Mouse (Mus musculus): ENCODE data around the gene 4930432M17Rik.

DNA sequence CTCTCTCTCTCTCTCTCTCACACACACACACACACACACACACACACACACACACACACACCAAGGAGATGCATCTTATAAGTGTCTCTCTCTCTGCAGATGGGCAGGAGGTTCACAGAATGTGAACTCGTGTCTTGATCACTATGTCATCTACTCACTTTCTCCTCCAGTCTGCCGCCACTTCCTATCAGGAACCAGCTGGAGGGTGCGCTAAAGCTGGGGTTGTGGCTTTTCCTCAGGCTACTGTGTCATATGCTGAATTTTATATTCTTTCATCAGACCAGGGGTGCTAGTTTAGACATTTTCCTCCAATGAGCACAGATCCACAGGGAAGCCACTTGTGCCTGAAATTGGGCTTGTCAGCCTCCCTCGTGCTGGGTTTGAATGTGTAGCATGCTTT is 59.1 kb downstream of the 4930432M17Rik start:
- TF ChIP-seq USF1 (IDR thresholded peaks at IDR 0.05; ENCODE audit: low read depth, low read length) (no peak), POLR2A (IDR thresholded peaks at IDR 0.05; ENCODE audit: low read depth, low read length) (no peak), CTCF (conservative IDR thresholded peaks at IDR 0.05 in 1 of 2, IDR thresholded peaks at IDR 0.05 in 1 of 2; ENCODE audit: low read depth in 2 of 2, low read length in 2 of 2) (no peak), CHD1 (IDR thresholded peaks at IDR 0.05; ENCODE audit: low read depth, low read length) (no peak), ZKSCAN1 (IDR thresholded peaks at IDR 0.05; ENCODE audit: borderline replicate concordance, low read depth, low read length) (no peak), UBTF (IDR thresholded peaks at IDR 0.05; ENCODE audit: low read depth, low read length) (no peak), MAX (IDR thresholded peaks at IDR 0.05; ENCODE audit: low read length) (no peak), TCF12 (IDR thresholded peaks at IDR 0.05; ENCODE audit: low read depth, low read length) (no peak), ELF1 (IDR thresholded peaks at IDR 0.05; ENCODE audit: low read depth, low read length) (no peak), RCOR1 (conservative IDR thresholded peaks at IDR 0.05; ENCODE audit: low read depth, low read length) (no peak), ZNF384 (IDR thresholded peaks at IDR 0.05; ENCODE audit: low read depth, low read length) (no peak), MAFK (IDR thresholded peaks at IDR 0.05; ENCODE audit: insufficient replicate concordance, low read length) (no peak), JUND (conservative IDR thresholded peaks at IDR 0.05; ENCODE audit: low read depth, low read length) (no peak), USF2 (conservative IDR thresholded peaks at IDR 0.05; ENCODE audit: low read depth, low read length) (no peak)

Measured in CH12.LX (cell line).